Mouse (Mus musculus): Measurements from ENCODE around the gene Sema3d.

- TF ChIP-seq CTCF (conservative IDR thresholded peaks at IDR 0.05; ENCODE audit: low read length), result peak; percentile 45
- no peak for TF ChIP-seq POU5F1 (IDR thresholded peaks at IDR 0.05; ENCODE audit: borderline replicate concordance, low read length)
Observed at GRCm38 (mm10) chr5:12557889-12558288, 174.7 kb downstream of the Sema3d start.
